Mouse (Mus musculus) right cerebral cortex, postnatal 36 days (tissue): ENCODE measurements around the gene Mettl27.
"Not testable (repeated sequence)": the region's sequence is repeated elsewhere in the genome, so short reads cannot be mapped to it uniquely, and the experiment has no call there.

Experiments used
- DNase-seq, 2 experiments: peaks; one replicate each; pipeline ENCODE4 v3.0.0; 2022; ENCODE audit warnings: low spot score in 2 of 2, mixed read lengths in 1 of 2

Gene Mettl27

GRCm38 (mm10) chr5:134920106-134920687 is 12.0 kb upstream of the Mettl27 start:
- DNase-seq: no peak

GRCm38 (mm10) chr5:134921106-134921505 is 11.1 kb upstream of the Mettl27 start:
- no peak for DNase-seq

- no peak for DNase-seq
Measured at GRCm38 (mm10) chr5:134923141-134923540, 9.0 kb upstream of the Mettl27 start.

- DNase-seq: no peak
Measured at GRCm38 (mm10) chr5:134926726-134927125, 5.4 kb upstream of the Mettl27 start.

- DNase-seq: no peak
Measured at GRCm38 (mm10) chr5:134929988-134930387, 2.2 kb upstream of the Mettl27 start.

- DNase-seq: peak; percentile 12 to 14
Measured at GRCm38 (mm10) chr5:134932903-134933276, 722 bp downstream of the Mettl27 start.

GRCm38 (mm10) chr5:134933281-134933680 is 1.1 kb downstream of the Mettl27 start:
- no peak for DNase-seq

- not testable (repeated sequence) for DNase-seq
Measured at GRCm38 (mm10) chr5:134933686-134934085, 1.5 kb downstream of the Mettl27 start.

GRCm38 (mm10) chr5:134934666-134935065 is 2.5 kb downstream of the Mettl27 start:
- DNase-seq: no peak

- no peak for DNase-seq
Measured at GRCm38 (mm10) chr5:134936051-134936450, 3.9 kb downstream of the Mettl27 start.

GRCm38 (mm10) chr5:134936626-134937185 is 4.5 kb downstream of the Mettl27 start:
- no peak for DNase-seq

- no peak for DNase-seq
Measured at GRCm38 (mm10) chr5:134939069-134939468, 6.9 kb downstream of the Mettl27 start.

- not testable (repeated sequence) for DNase-seq
Measured at GRCm38 (mm10) chr5:134939554-134939953, 7.4 kb downstream of the Mettl27 start.

- no peak for DNase-seq
Measured at GRCm38 (mm10) chr5:134941472-134942209, 9.5 kb downstream of the Mettl27 start.

- no peak for DNase-seq
Measured at GRCm38 (mm10) chr5:134942740-134943139, 10.6 kb downstream of the Mettl27 start.

GRCm38 (mm10) chr5:134944179-134944578 is 12.0 kb downstream of the Mettl27 start:
- DNase-seq: no peak

GRCm38 (mm10) chr5:134945266-134945959 is 13.2 kb downstream of the Mettl27 start:
- DNase-seq: no peak

- no peak for DNase-seq
Measured at GRCm38 (mm10) chr5:134946063-134946856, 14.1 kb downstream of the Mettl27 start.

- no peak for DNase-seq
Measured at GRCm38 (mm10) chr5:134946857-134947255, 14.7 kb downstream of the Mettl27 start, which contains the start of gene Cldn4. Gene Cldn4 (minus strand): TSS chr5:134946934.

GRCm38 (mm10) chr5:134947420-134948084 is 15.4 kb downstream of the Mettl27 start:
- no peak for DNase-seq

GRCm38 (mm10) chr5:134948085-134948439 is 15.9 kb downstream of the Mettl27 start:
- DNase-seq: no peak
